Mouse (Mus musculus) forebrain, embryonic 13.5 days (tissue): Measurements from ENCODE around the gene Ttc22. TPM values are rescaled to one million over a fixed set of nuclear protein-coding genes. Genes with fewer than 3 reads are reported as not detected.

Source experiments
- ATAC-seq: fragments of 200-750 bp; cut with Nextera tagmentation; 2 replicates; pipeline ENCODE4 v1.8.0; 2017
- H3K27ac ChIP-seq: fragments of 300-500 bp; sonication (generic); 2 replicates; pipeline ENCODE4 v1.5.1; 2015; ENCODE audit warnings: inconsistent platforms, mild to moderate bottlenecking, moderate library complexity
- H3K27me3 ChIP-seq: fragments of 300-500 bp; sonication (generic); 2 replicates; pipeline ENCODE4 v1.6.1; 2015; ENCODE audit warnings: mild to moderate bottlenecking, inconsistent platforms
- H3K36me3 ChIP-seq: fragments of 300-500 bp; sonication (generic); 2 replicates; pipeline ENCODE4 v1.6.1; 2015; ENCODE audit warnings: mild to moderate bottlenecking, inconsistent platforms; ENCODE audit not compliant: poor library complexity, severe bottlenecking
- H3K4me1 ChIP-seq: fragments of 300-500 bp; sonication (generic); 2 replicates; pipeline ENCODE4 v1.6.1; 2015; ENCODE audit warnings: inconsistent platforms
- H3K4me2 ChIP-seq: fragments of 300-500 bp; sonication (generic); 2 replicates; pipeline ENCODE4 v1.6.1; 2015; ENCODE audit warnings: inconsistent platforms, mild to moderate bottlenecking, moderate library complexity
- H3K4me3 ChIP-seq: fragments of 300-500 bp; sonication (generic); 2 replicates; pipeline ENCODE4 v1.5.1; 2015; ENCODE audit warnings: mild to moderate bottlenecking, inconsistent platforms
- H3K9ac ChIP-seq: fragments of 300-500 bp; sonication (generic); 2 replicates; pipeline ENCODE4 v1.6.1; 2015; ENCODE audit warnings: mild to moderate bottlenecking, inconsistent platforms
- H3K9me3 ChIP-seq: fragments of 300-500 bp; sonication (generic); replicated peaks from 2 replicates; pipeline ENCODE4 v1.6.1; 2016; ENCODE audit warnings: inconsistent platforms
- WGBS: fragments of 180-500 bp; shearing (Covaris S2); methylation state at CpG from one replicate; pipeline ENCODE4 v1.1.7; 2015; 5-methylcytosine and 5-hydroxymethylcytosine counted together
- polyA plus RNA-seq: library from polyadenylated mRNA; unstranded; fragments of >200 nt; fragmentation: Nextera tagmentation; extraction: Ambion mirVana; gene quantifications from 2 replicates; pipeline ENCODE4 v1.2.1, GENCODE M21; 2015

Gene Ttc22
- polyA plus RNA-seq = 0.14 and 0.25 TPM in 2 replicates

DNA sequence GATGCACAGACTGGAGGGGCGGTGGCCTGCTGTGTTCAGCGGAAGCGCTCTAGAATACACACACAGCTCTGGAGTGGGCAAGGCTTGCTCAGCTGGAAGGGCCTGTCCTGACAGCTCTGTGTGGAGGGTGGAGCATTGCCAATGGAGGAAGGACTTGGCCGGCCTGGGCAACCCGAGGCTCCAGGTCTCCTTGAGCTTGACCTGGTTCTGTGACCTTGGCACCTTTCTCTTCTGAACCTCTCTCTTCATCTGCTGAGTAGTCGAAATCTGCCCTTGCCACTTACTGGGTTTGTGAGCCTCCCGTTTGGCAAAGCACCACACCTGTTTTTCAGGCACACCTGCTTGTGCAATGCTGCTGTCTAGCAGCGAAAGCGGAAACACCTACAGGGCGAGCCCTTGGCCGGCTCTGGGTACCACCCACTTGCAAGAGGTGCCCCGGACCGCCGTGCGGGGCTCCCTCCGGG is at the start of gene Ttc22:
Gene Ttc22, plus strand, starts transcription at position 403 of the 464 bp plus-strand sequence.
- Histone ChIP-seq H3K9ac (no peak within 1 kb of the TSS), H3K27ac (no peak within 1 kb of the TSS), H3K4me3 (no peak within 1 kb of the TSS), H3K4me2 (no peak within 1 kb of the TSS), H3K27me3 (peaks cover 44% of the 10 kb centered on the region), H3K4me1 (peaks cover 6% of the 10 kb centered on the region), H3K36me3 (no peaks in the 10 kb centered on the region), H3K9me3 (no peaks in the 10 kb centered on the region)
- ATAC-seq = no peak
- 38% methylated on average over 16 of the region's 16 CpGs for WGBS

DNA sequence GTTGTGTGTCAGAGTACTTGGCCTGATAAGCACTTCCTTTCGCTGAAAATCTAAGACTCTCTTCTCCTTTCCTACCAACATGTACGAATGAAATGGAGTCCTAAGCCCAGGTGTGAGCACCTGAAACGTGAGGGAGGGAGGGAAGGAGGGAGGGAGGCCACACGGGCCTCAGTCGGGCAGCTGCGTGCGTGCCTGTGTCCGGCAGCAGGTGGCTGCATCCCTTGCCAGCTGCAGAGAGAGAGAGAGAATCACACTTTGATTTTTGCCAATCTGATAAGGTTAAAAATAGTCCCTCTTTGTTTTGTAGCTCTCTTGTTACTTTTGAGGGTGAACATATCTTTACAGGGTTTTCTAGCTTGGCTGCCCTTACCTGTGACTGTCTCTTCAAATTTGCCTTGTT is 47.2 kb upstream of the Ttc22 start:
- H3K27ac ChIP-seq = no peak overlapping the region
- 84% methylated on average over 8 of the region's 8 CpGs for WGBS
- no peaks in the 10 kb centered on the region for H3K27me3 ChIP-seq
- no peaks in the 10 kb centered on the region for H3K4me1 ChIP-seq
- H3K36me3 ChIP-seq = peaks cover 96% of the 10 kb centered on the region
- ATAC-seq = no peak
- H3K9me3 ChIP-seq = no peaks in the 10 kb centered on the region
- H3K9ac ChIP-seq = no peak overlapping the region
- no peak overlapping the region for H3K4me3 ChIP-seq
- H3K4me2 ChIP-seq = no peak overlapping the region

DNA sequence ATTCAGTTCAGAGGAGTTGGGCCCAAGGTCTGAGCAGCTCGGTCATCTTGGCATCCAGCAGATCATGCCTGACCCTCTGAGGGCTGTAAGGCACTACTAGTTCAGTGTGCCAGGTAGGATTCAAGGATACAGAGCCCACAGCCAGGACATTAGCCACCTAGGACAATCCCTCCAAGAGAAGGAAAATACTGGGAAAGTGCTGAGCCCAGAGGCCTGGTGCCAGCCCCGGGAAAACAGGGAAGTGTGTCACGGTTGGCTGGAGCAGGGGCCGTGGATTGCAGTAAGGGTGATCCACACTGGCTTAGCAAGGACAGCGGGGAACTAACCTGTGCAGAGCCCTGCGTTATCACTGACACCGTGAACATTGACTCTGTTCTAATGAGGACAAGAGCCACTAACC is 44.7 kb upstream of the Ttc22 start:
- no peak overlapping the region for H3K4me3 ChIP-seq
- ATAC-seq = no peak
- no peak overlapping the region for H3K27ac ChIP-seq
- H3K36me3 ChIP-seq = peaks cover 96% of the 10 kb centered on the region
- WGBS = 81% methylated on average over 7 of the region's 7 CpGs
- no peak overlapping the region for H3K4me2 ChIP-seq
- no peaks in the 10 kb centered on the region for H3K27me3 ChIP-seq
- no peaks in the 10 kb centered on the region for H3K4me1 ChIP-seq
- no peak overlapping the region for H3K9ac ChIP-seq
- no peaks in the 10 kb centered on the region for H3K9me3 ChIP-seq

DNA sequence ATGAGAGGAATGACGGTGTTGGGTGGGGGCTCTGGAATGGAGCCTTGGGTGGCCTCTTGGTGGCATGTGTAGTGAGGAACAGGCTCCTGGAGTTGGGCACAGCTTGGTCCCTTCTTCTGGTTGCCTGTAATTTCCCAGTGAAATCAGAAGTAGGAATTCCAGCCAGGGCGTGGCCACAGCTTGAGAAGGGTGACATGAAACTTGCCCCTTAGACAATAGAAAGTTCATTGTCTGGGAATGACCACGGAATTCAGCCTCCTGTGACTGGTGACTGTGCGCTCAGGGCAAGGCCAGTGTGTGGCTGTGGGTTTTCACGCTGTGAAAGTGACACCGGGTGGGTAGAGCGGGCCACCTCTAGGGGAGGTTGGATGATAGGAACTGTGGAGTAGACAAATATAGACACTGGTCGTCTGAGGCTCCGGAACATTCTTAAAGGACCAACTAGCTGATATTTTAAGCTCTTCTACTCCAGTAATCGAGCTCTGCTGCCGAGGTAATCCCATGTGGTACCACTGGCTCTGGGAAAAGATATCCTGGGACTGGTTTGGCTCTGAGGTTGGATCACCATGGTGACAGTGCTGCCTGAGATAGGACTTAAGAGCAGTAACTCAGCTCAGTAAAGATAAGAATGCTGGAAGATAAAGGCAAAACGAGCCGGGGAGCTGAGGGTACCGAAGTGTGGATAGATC is 40.9 kb upstream of the Ttc22 start:
- H3K36me3 ChIP-seq = peaks cover 98% of the 10 kb centered on the region
- H3K4me1 ChIP-seq = no peaks in the 10 kb centered on the region
- 92% methylated on average over 14 of the region's 14 CpGs for WGBS
- no peak overlapping the region for H3K27ac ChIP-seq
- no peak overlapping the region for H3K9ac ChIP-seq
- no peak overlapping the region for H3K4me3 ChIP-seq
- H3K4me2 ChIP-seq = no peak overlapping the region
- ATAC-seq = no peak
- H3K9me3 ChIP-seq = no peaks in the 10 kb centered on the region
- H3K27me3 ChIP-seq = no peaks in the 10 kb centered on the region

DNA sequence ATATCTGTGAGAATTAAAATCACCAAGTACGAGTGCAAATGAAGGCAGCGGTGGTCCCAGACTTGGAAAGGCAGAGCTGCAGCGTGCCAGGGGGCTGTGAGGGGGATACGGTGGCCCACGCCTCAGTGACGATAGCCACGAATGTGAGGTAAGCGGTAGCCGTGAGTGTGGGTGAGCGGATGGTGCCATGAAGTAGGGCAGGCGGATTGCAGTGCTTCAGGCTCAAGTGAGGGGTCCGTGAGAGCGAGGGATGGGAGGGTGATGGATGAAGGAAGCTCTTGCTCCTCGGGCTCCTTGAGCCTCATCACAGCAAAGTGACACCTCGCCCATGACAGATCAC is 40.4 kb upstream of the Ttc22 start:
- H3K36me3 ChIP-seq = peaks cover 98% of the 10 kb centered on the region
- no peak for ATAC-seq
- no peak overlapping the region for H3K4me3 ChIP-seq
- no peak overlapping the region for H3K4me2 ChIP-seq
- 94% methylated on average over 15 of the region's 15 CpGs for WGBS
- no peaks in the 10 kb centered on the region for H3K4me1 ChIP-seq
- no peaks in the 10 kb centered on the region for H3K9me3 ChIP-seq
- no peaks in the 10 kb centered on the region for H3K27me3 ChIP-seq
- no peak overlapping the region for H3K27ac ChIP-seq
- H3K9ac ChIP-seq = no peak overlapping the region

DNA sequence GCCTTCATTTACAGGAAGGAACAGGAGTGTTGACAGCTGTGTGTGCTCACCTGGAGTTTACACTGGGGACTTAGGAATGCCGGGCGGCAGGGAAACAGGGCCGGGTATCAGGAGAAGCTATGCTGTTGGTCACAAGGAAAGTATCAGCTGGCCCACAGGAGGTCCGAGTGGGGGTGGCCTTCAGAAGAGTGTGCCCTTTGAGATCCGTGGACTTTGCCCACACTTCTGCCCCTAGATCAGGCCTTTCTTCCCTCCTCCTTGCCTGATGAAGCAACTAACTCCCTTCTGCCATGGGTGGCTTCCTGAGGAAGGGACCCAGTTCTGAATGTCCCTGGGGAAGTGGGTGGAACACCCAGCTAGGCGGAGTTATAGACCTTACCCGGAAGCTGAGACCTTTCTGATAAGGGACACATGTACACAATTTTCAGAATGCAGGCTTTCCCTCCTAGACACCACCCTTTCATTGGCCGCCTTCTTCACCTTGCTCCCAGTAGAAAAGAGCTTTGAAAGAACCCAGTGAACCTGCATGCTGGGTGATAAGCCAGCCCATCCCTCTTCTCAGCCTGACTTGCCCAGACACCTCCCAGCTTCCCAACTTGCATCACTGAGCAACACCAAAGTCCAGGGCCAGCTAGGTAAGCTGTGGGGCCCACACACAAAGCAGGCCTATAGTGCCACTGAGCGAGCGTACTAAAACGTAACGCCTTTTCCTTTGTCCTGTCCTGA is 39.6 kb upstream of the Ttc22 start:
- Histone ChIP-seq H3K9ac (no peak overlapping the region), H3K27ac (no peak overlapping the region; the same call in 1 of the 2 replicates), H3K4me3 (no peak overlapping the region), H3K9me3 (no peaks in the 10 kb centered on the region), H3K4me1 (no peaks in the 10 kb centered on the region), H3K36me3 (peaks cover 97% of the 10 kb centered on the region), H3K27me3 (no peaks in the 10 kb centered on the region), H3K4me2 (no peak overlapping the region)
- ATAC-seq = no peak
- WGBS = 92% methylated on average over 12 of the region's 12 CpGs

DNA sequence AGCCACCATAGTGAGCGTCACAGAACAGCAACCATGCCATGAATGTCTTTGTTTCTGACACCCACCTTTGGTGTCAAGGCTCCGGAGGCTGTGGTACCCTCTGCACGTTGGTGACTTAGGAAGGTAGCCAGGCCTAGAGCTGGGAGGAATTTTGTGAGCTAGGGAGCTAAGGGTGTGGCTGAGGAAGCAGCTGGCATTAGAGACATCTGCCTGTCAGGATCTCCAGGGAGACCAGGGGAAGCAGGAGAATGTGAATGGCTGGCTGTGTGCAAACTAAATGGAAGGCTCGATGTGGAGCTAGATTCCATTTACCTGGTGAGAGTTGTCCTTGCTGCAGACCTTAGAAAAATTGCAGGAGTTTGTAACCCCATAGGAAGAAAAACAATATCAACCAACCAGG is 37.6 kb upstream of the Ttc22 start:
- Histone ChIP-seq H3K36me3 (peaks cover 98% of the 10 kb centered on the region), H3K4me3 (no peak overlapping the region)
- WGBS = 91% methylated on average over 4 of the region's 4 CpGs

DNA sequence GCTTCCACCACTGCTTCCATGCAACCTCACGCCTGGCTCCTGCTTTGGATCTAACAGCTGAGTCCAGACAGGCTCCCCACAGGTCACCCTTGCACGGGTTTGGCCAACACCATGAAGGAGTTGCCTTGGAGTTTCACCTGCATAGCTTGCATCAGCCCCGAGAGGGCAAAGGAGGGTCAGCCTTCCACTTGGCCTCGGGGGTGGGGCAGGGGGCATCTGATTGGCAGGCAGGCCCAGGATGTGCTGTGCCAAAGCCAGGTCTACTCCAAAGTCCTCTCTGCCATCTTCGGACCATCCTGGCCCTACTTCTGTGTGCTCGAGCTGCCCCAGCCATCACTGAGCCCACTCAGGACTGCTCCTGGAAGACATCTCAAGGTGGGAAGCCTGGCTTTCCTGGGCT is 35.2 kb upstream of the Ttc22 start:
- Histone ChIP-seq H3K9me3 (no peaks in the 10 kb centered on the region), H3K27me3 (no peaks in the 10 kb centered on the region), H3K4me3 (no peak overlapping the region), H3K27ac (no peak overlapping the region), H3K9ac (no peak overlapping the region), H3K4me1 (no peaks in the 10 kb centered on the region), H3K36me3 (peaks cover 92% of the 10 kb centered on the region), H3K4me2 (no peak overlapping the region)
- no peak for ATAC-seq
- 94% methylated on average over 6 of the region's 6 CpGs for WGBS

More for the DNA sequence above, 37.6 kb upstream of the Ttc22 start:
- Histone ChIP-seq H3K27ac (no peak overlapping the region), H3K4me2 (no peak overlapping the region), H3K9ac (no peak overlapping the region), H3K4me1 (no peaks in the 10 kb centered on the region), H3K9me3 (no peaks in the 10 kb centered on the region), H3K27me3 (no peaks in the 10 kb centered on the region)
- no peak for ATAC-seq

DNA sequence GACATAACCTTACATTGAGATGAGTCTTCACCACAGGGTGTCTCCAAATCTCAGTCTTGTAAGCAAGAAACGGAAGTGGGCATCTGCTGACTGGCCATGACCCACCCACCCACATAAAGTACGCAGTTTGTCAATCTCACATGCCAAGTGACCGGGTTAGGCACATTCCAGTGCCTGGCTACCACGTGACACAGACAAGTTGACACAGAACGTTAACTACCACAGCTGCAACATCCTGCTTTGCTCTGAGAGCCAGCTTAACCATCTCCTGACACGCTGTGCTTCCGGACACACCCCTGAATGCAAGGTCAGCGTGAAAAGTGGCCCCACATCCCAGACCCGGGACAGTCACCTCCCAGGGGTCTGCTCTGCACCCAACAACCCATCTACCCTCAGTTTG is 32.1 kb upstream of the Ttc22 start:
- Histone ChIP-seq H3K4me1 (no peaks in the 10 kb centered on the region), H3K4me2 (no peak overlapping the region), H3K9ac (no peak overlapping the region), H3K27me3 (no peaks in the 10 kb centered on the region), H3K4me3 (no peak overlapping the region), H3K27ac (no peak overlapping the region), H3K36me3 (peaks cover 61% of the 10 kb centered on the region), H3K9me3 (no peaks in the 10 kb centered on the region)
- WGBS = 85% methylated on average over 9 of the region's 9 CpGs
- ATAC-seq = no peak

DNA sequence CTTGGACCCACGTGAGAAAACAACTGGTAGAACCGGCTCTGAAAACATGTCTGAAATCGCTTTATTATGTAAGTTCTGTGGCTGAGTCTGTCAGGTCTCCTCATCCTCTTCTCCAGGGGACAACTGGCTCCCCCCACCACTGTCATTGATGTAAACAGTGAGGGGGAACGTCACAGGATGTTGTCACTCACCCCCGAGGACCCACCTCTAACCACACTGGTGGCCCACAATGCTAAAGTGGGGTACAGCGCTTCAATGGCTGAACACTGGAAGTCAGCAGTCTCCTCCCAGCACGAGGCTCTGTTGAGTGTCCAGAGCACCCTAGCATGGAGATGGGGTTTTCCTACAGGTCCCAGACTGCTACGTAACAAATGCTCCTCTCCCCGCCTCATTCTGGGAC is 31.4 kb upstream of the Ttc22 start:
- H3K27ac ChIP-seq = no peak overlapping the region
- 89% methylated on average over 9 of the region's 9 CpGs for WGBS
- H3K4me2 ChIP-seq = no peak overlapping the region
- no peak for ATAC-seq
- no peaks in the 10 kb centered on the region for H3K4me1 ChIP-seq
- H3K36me3 ChIP-seq = peaks cover 54% of the 10 kb centered on the region
- no peaks in the 10 kb centered on the region for H3K27me3 ChIP-seq
- H3K9me3 ChIP-seq = no peaks in the 10 kb centered on the region
- no peak overlapping the region for H3K9ac ChIP-seq
- no peak overlapping the region for H3K4me3 ChIP-seq

DNA sequence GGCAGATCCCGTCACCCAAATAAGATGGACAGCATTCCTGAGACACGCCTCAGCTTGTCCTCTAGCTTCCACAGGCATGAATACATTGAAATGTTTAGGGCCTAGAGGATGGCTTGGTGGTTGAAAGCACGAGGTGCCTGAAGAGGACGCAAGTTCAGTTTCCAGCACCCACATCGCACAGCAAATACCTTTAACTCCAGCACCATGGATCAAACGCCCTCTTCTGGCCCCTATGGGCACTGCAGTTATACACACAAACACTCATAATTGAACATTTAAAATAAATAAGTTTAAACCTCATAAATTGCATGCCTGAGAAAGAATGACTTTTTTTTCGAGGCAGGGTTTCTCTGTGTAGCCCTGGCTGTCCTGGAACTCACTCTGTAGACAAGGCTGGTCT is 28.6 kb upstream of the Ttc22 start:
- WGBS = 63% methylated on average over 7 of the region's 7 CpGs
- Histone ChIP-seq H3K36me3 (peaks cover 27% of the 10 kb centered on the region), H3K9me3 (no peaks in the 10 kb centered on the region), H3K27ac (no peak overlapping the region), H3K4me3 (no peak overlapping the region), H3K4me1 (no peaks in the 10 kb centered on the region), H3K27me3 (no peaks in the 10 kb centered on the region), H3K4me2 (no peak overlapping the region), H3K9ac (no peak overlapping the region)
- ATAC-seq = no peak

DNA sequence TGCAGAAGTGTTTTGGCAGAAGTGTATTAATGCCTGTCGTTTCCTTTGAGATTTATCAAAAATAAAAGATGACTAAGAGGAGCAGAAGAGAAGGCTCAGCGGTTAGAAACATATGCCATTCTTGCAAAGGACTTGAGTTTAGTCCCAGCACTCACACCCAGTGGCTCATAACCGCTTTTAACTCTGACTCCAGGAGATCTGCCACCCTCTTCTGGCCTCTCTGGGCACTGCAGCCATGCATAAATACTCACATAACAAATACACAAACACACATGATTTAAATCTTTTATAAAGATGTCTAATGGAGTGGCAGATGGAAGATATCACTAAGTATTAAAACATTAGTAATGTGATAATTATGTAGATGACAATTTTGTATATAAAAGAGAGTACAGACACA is 26.0 kb upstream of the Ttc22 start:
- 62% methylated on average over 3 of the region's 3 CpGs for WGBS
- no peaks in the 10 kb centered on the region for H3K4me1 ChIP-seq
- no peak for ATAC-seq
- H3K4me3 ChIP-seq = no peak overlapping the region
- no peak overlapping the region for H3K27ac ChIP-seq
- 0 out of 2 replicates have a peak, but pooled peaks cover 2% of the 10 kb centered on the region for H3K36me3 ChIP-seq
- H3K9ac ChIP-seq = no peak overlapping the region
- H3K27me3 ChIP-seq = no peaks in the 10 kb centered on the region
- no peaks in the 10 kb centered on the region for H3K9me3 ChIP-seq
- no peak overlapping the region for H3K4me2 ChIP-seq
